Mouse (Mus musculus) embryonic facial prominence, embryonic 12.5 days (tissue): ENCODE measurements around the gene Rela. TPM values are rescaled to one million over a fixed set of nuclear protein-coding genes. Genes with fewer than 3 reads are reported as not detected.
"Not testable (repeated sequence)": the region's sequence is repeated elsewhere in the genome, so short reads cannot be mapped to it uniquely, and the experiment has no call there.

Experiments
- ATAC-seq: fragments of 200-750 bp; cut with Nextera tagmentation; 2 replicates; pipeline ENCODE4 v1.8.0; 2017; ENCODE audit not compliant: insufficient number of reproducible peaks, insufficient read depth, low FRiP score, low TSS enrichment
- H3K27ac ChIP-seq: fragments of 300-500 bp; sonication (generic); 2 replicates; pipeline ENCODE4 v1.5.1; 2016; ENCODE audit warnings: mild to moderate bottlenecking
- H3K27me3 ChIP-seq: fragments of 300-500 bp; sonication (generic); 2 replicates; pipeline ENCODE4 v1.6.1; 2016; ENCODE audit warnings: mild to moderate bottlenecking, moderate library complexity
- H3K36me3 ChIP-seq: fragments of 300-500 bp; sonication (generic); 2 replicates; pipeline ENCODE4 v1.6.1; 2016; ENCODE audit warnings: mild to moderate bottlenecking
- H3K4me1 ChIP-seq: fragments of 300-500 bp; sonication (generic); 2 replicates; pipeline ENCODE4 v1.6.1; 2016
- H3K4me2 ChIP-seq: fragments of 300-500 bp; sonication (generic); replicated peaks from 2 replicates; pipeline ENCODE4 v1.6.1; 2016; ENCODE audit warnings: mild to moderate bottlenecking, moderate library complexity
- H3K4me3 ChIP-seq: fragments of 300-500 bp; sonication (generic); 2 replicates; pipeline ENCODE4 v1.5.1; 2016; ENCODE audit warnings: mild to moderate bottlenecking
- H3K9ac ChIP-seq: fragments of 300-500 bp; sonication (generic); 2 replicates; pipeline ENCODE4 v1.6.1; 2016; ENCODE audit warnings: mild to moderate bottlenecking, moderate library complexity
- H3K9me3 ChIP-seq: fragments of 300-500 bp; sonication (generic); 2 replicates; pipeline ENCODE4 v1.6.1; 2016; ENCODE audit warnings: mild to moderate bottlenecking, moderate library complexity
- WGBS: fragments of 180-500 bp; shearing (Covaris S2); methylation state at CpG from one replicate; pipeline ENCODE4 v1.1.7; 2016; 5-methylcytosine and 5-hydroxymethylcytosine counted together
- polyA plus RNA-seq: library from polyadenylated mRNA; unstranded; fragments of >200 nt; fragmentation: Nextera tagmentation; extraction: Ambion mirVana; gene quantifications from 2 replicates; pipeline ENCODE4 v1.2.1, GENCODE M21; 2016

Rela gene
- polyA plus RNA-seq, 1 experiment from 2014 or later: 49.3 TPM

DNA sequence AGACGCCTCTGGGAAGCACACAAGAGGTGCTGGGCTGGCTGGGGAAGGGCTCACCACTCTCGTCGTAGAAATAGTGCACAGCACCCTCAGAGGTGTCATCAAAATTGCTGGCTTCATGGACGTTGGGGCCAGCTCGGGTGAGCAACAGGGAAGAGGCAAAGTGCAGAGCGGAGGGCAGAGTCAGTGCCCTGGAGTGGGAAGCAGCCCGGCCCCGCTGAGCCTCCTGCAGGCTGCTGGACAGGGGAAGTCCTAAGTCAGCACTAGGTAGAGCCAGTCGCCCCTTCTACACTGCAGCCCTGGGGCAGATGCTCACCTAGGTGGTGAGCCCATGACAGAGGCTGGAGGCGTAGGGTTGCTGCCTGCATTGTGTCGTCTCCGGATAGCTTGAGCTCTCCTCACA lies 47.0 kb downstream of the Rela start:
- Histone ChIP-seq H3K4me2 (no peak overlapping the region), H3K4me3 (no peak overlapping the region), H3K9me3 (no peaks in the 10 kb centered on the region), H3K4me1 (peaks cover 12% of the 10 kb centered on the region), H3K27me3 (no peaks in the 10 kb centered on the region), H3K36me3 (peaks cover 73% of the 10 kb centered on the region), H3K27ac (no peak overlapping the region), H3K9ac (no peak overlapping the region)
- ATAC-seq: no peak
- WGBS: 90% methylated on average over 12 of the region's 12 CpGs

DNA sequence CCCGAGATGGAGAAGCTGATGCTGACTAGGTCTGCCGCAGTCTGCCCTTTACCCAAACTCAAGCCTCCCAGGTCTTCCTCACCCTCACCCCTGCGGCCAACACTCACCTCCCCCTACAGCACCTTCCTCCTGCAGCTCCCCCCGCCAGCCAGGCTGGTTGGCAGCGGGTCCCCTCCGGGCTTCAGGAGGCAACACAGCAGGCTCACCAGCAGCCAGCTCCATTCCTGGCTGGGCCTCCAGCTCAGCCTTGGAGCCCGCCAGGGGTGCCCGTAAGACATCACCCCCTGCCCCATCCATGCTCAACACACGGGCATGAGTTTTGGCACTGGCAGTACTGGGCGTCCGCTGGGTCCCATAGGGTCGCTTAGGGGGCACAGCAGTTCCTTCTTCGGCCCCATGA lies 47.7 kb downstream of the Rela start:
- Histone ChIP-seq H3K4me3 (no peak overlapping the region), H3K4me2 (no peak overlapping the region), H3K27ac (no peak overlapping the region), H3K4me1 (peaks cover 12% of the 10 kb centered on the region), H3K27me3 (no peaks in the 10 kb centered on the region), H3K9me3 (no peaks in the 10 kb centered on the region), H3K9ac (no peak overlapping the region), H3K36me3 (peaks cover 66% of the 10 kb centered on the region)
- ATAC-seq: no peak
- WGBS: 90% methylated on average over 13 of the region's 13 CpGs

DNA sequence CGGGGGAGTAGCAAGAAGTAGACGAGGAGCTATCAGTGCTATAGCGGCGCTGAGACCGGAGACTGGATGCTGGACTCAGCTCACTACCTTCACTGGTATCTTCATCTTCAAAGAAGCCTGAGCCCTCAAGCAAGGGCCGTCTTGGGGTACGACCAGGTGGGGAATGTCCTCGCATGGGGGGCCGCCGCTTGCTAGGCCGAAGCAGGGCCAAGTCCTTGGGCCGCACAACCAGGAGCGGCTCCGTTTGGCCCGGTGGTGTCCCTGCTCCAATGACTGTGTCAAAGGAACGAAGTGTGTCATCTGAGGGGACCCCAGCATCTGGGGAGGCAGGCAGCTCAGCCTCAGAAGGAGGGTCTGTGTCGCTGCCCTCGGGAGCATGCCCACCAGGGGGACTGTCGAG lies 48.1 kb downstream of the Rela start:
- H3K27ac ChIP-seq: no peak overlapping the region
- no peaks in the 10 kb centered on the region for H3K9me3 ChIP-seq
- peaks cover 61% of the 10 kb centered on the region for H3K36me3 ChIP-seq
- ATAC-seq: no peak
- WGBS: 95% methylated on average over 19 of the region's 19 CpGs
- H3K4me1 ChIP-seq: peaks cover 14% of the 10 kb centered on the region
- H3K9ac ChIP-seq: no peak overlapping the region
- H3K27me3 ChIP-seq: no peaks in the 10 kb centered on the region
- H3K4me3 ChIP-seq: no peak overlapping the region
- no peak overlapping the region for H3K4me2 ChIP-seq

DNA sequence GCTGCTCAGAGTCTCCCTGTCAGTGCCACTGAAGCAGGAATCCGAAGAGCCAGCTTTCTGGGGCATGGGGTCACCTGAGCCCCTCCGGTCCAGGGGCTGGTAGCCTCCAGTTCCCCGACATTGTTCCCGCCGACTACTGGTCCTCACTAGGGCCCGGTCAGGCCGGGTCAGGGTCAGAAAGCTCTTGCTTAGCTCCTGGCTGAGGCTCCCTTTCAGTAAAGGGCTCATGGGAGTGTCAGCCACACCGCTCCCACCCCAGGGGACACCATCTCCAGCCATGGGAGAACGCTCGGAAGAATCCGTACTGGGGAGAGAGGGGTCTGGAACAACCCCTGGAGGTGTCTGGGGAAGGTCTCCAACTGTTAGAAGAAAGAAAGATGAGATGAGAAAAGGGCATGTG lies 48.6 kb downstream of the Rela start:
- Histone ChIP-seq H3K4me3 (no peak overlapping the region), H3K27ac (no peak overlapping the region), H3K9ac (no peak overlapping the region), H3K4me2 (no peak overlapping the region), H3K27me3 (no peaks in the 10 kb centered on the region), H3K9me3 (no peaks in the 10 kb centered on the region), H3K4me1 (peaks cover 19% of the 10 kb centered on the region), H3K36me3 (peaks cover 60% of the 10 kb centered on the region)
- WGBS: 93% methylated on average over 11 of the region's 11 CpGs
- no peak for ATAC-seq

DNA sequence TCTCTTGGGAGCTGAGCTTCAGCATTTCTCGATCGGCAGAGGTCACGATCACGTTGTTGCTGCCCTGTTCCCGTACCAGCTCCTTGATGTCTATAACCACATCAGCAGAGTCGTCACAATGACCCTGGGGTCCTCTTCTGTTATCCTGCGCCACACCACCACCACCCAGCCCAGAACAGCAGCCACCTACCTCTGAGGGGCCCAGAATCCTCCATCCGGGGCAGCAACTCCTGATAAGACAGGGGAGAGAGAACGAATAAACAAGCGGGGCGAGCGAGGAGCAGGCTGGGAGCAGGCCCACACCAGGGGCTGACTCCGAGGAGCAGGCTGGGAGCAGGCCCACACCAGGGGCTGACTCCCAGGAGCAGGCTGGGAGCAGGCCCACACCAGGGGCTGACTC lies 49.2 kb downstream of the Rela start:
- peaks cover 24% of the 10 kb centered on the region for H3K4me1 ChIP-seq
- no peaks in the 10 kb centered on the region for H3K27me3 ChIP-seq
- H3K36me3 ChIP-seq: peaks cover 60% of the 10 kb centered on the region
- no peak for ATAC-seq
- 90% methylated on average over 13 of the region's 13 CpGs for WGBS
- no peak overlapping the region for H3K4me2 ChIP-seq
- H3K27ac ChIP-seq: no peak overlapping the region
- no peaks in the 10 kb centered on the region for H3K9me3 ChIP-seq
- no peak overlapping the region for H3K4me3 ChIP-seq
- H3K9ac ChIP-seq: no peak overlapping the region

DNA sequence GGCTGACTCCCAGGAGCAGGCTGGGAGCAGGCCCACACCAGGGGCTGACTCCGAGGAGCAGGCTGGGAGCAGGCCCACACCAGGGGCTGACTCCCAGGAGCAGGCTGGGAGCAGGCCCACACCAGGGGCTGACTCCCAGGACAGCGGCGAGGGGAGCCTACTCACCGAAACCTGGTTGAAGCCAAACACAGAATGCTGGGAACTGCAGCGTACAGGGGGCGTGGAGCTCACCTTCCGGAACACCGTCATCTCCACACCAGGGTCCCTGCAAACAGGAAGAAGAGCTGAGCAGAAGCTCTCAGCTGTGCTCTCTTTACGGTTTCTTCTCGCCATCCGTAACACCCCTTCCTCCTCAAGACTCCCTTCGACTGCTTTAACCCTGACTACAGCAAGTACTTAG lies 49.7 kb downstream of the Rela start:
- not testable (repeated sequence) for ATAC-seq, H3K27me3 ChIP-seq, H3K27ac ChIP-seq, H3K9me3 ChIP-seq
- H3K4me3 ChIP-seq: peak overlapping the region; percentile 95
- peak overlapping the region; percentile 94 for H3K4me2 ChIP-seq
- H3K4me1 ChIP-seq: peaks cover 29% of the 10 kb centered on the region
- peak overlapping the region; percentile 95; the same call in 1 of the 2 replicates for H3K9ac ChIP-seq
- 89% methylated on average over 12 of the region's 12 CpGs for WGBS
- H3K36me3 ChIP-seq: peaks cover 60% of the 10 kb centered on the region

DNA sequence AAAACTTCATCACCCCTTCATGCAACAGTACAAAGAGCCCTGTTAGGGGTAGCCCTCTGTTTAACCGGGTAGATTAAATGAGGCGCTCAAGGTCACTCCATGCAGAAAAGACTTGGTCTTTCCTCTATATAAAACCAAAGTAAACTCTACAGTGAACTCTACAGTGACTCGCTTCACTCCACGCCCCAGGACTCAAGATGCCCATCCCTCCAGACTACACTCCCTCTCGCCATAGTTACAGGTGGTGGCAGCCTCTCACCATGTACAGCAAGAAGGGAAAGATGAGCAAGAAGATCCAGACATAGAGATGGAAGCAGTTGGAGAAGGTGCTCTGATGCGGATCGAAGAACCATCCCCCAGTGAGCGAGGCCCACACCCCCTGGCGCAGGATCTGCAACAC lies 50.5 kb downstream of the Rela start:
- H3K36me3 ChIP-seq: peaks cover 55% of the 10 kb centered on the region
- peak overlapping the region; percentile 95 for H3K9ac ChIP-seq
- H3K4me2 ChIP-seq: peak overlapping the region; percentile 94
- WGBS: 21% methylated on average over 9 of the region's 9 CpGs
- H3K9me3 ChIP-seq: no peaks in the 10 kb centered on the region
- peak overlapping the region; percentile 95 for H3K4me3 ChIP-seq
- no peak for ATAC-seq
- peak overlapping the region; percentile 90 for H3K27ac ChIP-seq
- no peaks in the 10 kb centered on the region for H3K27me3 ChIP-seq
- H3K4me1 ChIP-seq: peaks cover 37% of the 10 kb centered on the region

DNA sequence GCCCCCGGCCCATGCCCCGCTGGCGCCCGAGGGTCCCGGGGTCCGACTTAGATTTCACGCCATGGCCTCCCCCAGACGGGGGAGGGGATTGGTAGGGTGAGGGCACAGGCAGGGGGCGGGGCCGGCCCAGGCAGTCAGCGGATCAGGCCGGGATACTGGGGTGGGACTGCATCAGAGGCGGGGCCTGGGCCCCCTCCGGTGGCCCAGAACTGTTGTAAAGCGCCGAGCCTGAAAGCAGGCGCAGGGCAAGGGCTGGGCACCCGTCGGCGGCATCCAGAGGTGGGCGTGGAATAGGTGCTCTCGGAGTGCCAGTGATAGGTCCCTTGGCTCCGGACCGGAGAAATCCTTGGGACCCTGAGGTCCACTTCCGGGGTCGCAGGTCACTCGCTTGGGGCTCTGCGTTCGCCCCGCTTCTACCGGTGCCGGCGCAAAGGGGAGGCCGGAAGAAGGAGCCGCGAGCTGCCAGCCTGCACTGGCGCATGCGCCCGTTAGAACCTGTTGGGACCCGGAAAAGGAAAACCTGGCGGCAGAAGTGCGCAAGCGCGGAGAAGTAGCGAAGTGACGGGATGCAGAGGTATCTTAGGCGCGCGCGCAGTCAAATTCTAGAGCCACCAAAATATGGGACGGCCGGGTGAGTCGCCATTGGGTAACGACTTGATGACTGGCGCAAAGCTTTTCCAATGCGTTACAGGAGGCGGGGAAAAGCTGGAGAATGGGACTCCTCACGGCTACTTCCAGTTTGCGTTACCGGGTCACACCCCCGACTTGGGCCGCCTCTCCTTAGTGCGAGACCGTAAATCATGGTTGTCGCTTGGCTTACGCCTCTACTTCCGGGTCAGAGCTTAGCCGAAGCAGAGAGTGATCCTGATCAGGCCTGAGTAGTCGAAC lies 51.2 kb downstream of the Rela start, which contains the start of the genes Map3k11 and Pcnx3:
TSS of gene Map3k11 (plus strand) at position 543 of the 888 bp plus-strand sequence.
TSS of gene Pcnx3 (minus strand) at position 709 of the 888 bp plus-strand sequence.
- H3K27ac ChIP-seq: peak within 1 kb of the TSS; percentile 90
- no peaks in the 10 kb centered on the region for H3K9me3 ChIP-seq
- peak within 1 kb of the TSS; percentile 94 for H3K4me2 ChIP-seq
- peak within 1 kb of the TSS; percentile 95 for H3K4me3 ChIP-seq
- ATAC-seq: peak; percentile 91
- H3K9ac ChIP-seq: peak within 1 kb of the TSS; percentile 95
- H3K27me3 ChIP-seq: no peaks in the 10 kb centered on the region
- WGBS: under 1% methylated on average over 69 of the region's 69 CpGs
- H3K36me3 ChIP-seq: peaks cover 55% of the 10 kb centered on the region
- peaks cover 44% of the 10 kb centered on the region for H3K4me1 ChIP-seq

DNA sequence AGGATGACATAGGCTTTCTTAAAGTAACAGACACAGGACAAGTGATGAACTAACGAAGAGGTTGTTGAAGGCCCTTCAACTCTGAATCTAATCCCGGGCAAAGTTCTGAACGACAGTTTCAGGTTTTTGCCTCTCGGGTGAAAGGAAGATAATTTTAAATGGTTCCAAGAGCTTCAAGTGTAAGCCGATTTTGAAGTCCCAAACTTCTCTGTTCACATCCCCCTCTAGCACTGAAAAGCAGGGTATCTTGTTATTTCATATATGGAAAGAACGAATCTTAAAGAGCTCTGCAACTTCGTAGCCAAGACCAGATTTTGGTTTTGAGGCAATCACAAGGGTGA lies 51.8 kb downstream of the Rela start:
- peak overlapping the region; percentile 94 for H3K4me2 ChIP-seq
- no peaks in the 10 kb centered on the region for H3K9me3 ChIP-seq
- peaks cover 48% of the 10 kb centered on the region for H3K4me1 ChIP-seq
- H3K4me3 ChIP-seq: peak overlapping the region; percentile 95
- peaks cover 55% of the 10 kb centered on the region for H3K36me3 ChIP-seq
- no peak for ATAC-seq
- H3K27me3 ChIP-seq: no peaks in the 10 kb centered on the region
- peak overlapping the region; percentile 90 for H3K27ac ChIP-seq
- 1% methylated on average over 7 of the region's 7 CpGs for WGBS
- peak overlapping the region; percentile 95 for H3K9ac ChIP-seq

DNA sequence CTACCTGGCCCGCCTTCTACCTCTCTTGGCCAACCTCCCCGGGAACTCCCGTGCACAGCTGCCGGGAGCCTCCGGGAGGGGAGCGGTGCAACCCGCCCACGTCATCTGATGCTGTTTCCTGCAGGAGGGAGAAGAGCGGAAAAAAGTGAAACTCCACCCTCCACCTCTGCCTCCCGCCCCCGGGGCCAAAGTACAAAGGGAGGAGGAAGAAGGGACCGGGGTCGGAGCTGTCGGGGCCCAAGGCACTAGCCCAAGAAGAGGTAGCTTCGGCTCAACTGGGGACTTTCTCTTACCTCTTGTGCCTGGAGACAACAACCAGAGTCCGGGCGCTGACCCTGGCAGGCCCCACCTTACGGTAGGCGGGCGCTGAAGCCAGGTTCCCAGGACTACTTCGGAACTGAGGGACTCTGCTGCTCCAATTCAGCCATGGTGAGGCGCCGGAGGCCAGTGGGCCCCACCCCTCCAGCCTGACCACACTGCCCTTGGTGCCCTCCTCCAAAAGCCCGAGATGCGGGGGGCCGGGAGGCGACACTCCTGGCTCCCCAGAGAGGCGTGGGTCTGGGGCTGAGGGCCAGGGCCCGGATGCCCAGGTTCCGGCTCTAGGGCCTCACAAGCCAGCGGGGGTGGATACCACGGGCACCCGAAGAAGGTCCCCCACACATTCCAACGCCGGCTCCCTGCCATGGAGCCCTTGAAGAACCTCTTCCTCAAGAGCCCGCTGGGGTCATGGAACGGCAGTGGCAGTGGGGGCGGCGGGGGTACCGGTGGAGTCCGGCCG lies 52.5 kb downstream of the Rela start:
- WGBS: 10% methylated on average over 42 of the region's 42 CpGs
- peak; percentile 47; the same call in 1 of the 2 replicates for ATAC-seq
- Histone ChIP-seq H3K4me1 (peaks cover 48% of the 10 kb centered on the region), H3K36me3 (peaks cover 49% of the 10 kb centered on the region), H3K4me2 (peak overlapping the region; percentile 94), H3K27ac (peak overlapping the region; percentile 90), H3K9me3 (no peaks in the 10 kb centered on the region), H3K4me3 (peak overlapping the region; percentile 95), H3K27me3 (no peaks in the 10 kb centered on the region), H3K9ac (peak overlapping the region; percentile 95)

DNA sequence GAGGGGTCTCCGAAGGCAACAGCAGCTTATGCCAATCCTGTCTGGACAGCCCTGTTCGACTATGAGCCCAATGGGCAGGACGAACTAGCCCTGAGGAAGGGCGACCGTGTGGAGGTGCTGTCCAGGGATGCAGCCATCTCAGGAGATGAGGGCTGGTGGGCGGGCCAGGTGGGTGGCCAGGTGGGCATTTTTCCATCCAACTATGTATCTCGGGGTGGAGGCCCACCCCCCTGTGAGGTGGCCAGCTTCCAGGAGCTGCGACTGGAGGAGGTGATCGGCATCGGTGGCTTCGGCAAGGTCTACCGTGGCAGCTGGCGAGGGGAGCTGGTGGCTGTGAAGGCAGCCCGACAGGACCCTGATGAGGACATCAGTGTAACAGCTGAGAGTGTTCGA lies 53.1 kb downstream of the Rela start:
- peak overlapping the region; percentile 90 for H3K27ac ChIP-seq
- peak overlapping the region; percentile 95 for H3K9ac ChIP-seq
- H3K9me3 ChIP-seq: no peaks in the 10 kb centered on the region
- H3K4me2 ChIP-seq: peak overlapping the region; percentile 94
- peaks cover 48% of the 10 kb centered on the region for H3K4me1 ChIP-seq
- H3K36me3 ChIP-seq: peaks cover 49% of the 10 kb centered on the region
- 66% methylated on average over 15 of the region's 15 CpGs for WGBS
- ATAC-seq: no peak
- no peaks in the 10 kb centered on the region for H3K27me3 ChIP-seq
- peak overlapping the region; percentile 95 for H3K4me3 ChIP-seq
